Mouse (Mus musculus): ENCODE measurements at regions not wholly inside any gene's neighbourhood (a gene's known extent, or its start where the extent isn't known, plus 50 kb on each side); places are given as distances from the start of the nearest gene placed in this dataset.

- WGBS = 54% methylated on average over 7 of the region's 7 CpGs
- Histone ChIP-seq H3K4me2 (no peak overlapping the region), H3K4me1 (ENCODE audit: control insufficient read depth, insufficient read depth, low read length) (no peaks in the 10 kb centered on the region), H3K36me3 (ENCODE audit: control insufficient read depth, insufficient read depth, low read length) (no peaks in the 10 kb centered on the region), H3K4me3 (ENCODE audit: low read depth, low read length) (no peak overlapping the region), H3K9me3 (ENCODE audit: control insufficient read depth, low read length) (no peaks in the 10 kb centered on the region), H3K27me3 (ENCODE audit: control insufficient read depth, insufficient read depth, low read length) (no peaks in the 10 kb centered on the region), H3K9ac (ENCODE audit: low read length) (no peak overlapping the region), H3K27ac (ENCODE audit: low read depth, low read length) (no peak overlapping the region)
- DNase-seq (ENCODE audit: low spot score, missing footprints) = no peak
- ATAC-seq (ENCODE audit: low FRiP score) = no peak
Observed at GRCm38 (mm10) chr10:100746151-100746550, 155.9 kb downstream of the 1700017N19Rik start.

GRCm38 (mm10) chr10:100754957-100755356, 164.7 kb downstream of the 1700017N19Rik start:
- ATAC-seq (ENCODE audit: low FRiP score) (no peak), DNase-seq (ENCODE audit: low spot score, missing footprints) (no peak)
- Histone ChIP-seq H3K27me3 (ENCODE audit: control insufficient read depth, insufficient read depth, low read length) (no peaks in the 10 kb centered on the region), H3K9me3 (ENCODE audit: control insufficient read depth, low read length) (no peaks in the 10 kb centered on the region), H3K4me2 (no peak overlapping the region), H3K9ac (ENCODE audit: low read length) (no peak overlapping the region), H3K36me3 (ENCODE audit: control insufficient read depth, insufficient read depth, low read length) (no peaks in the 10 kb centered on the region), H3K4me1 (ENCODE audit: control insufficient read depth, insufficient read depth, low read length) (no peaks in the 10 kb centered on the region), H3K27ac (ENCODE audit: low read depth, low read length) (no peak overlapping the region), H3K4me3 (ENCODE audit: low read depth, low read length) (no peak overlapping the region)
- 74% methylated on average over 5 of the region's 5 CpGs for WGBS

GRCm38 (mm10) chr10:100774252-100774651, 184.0 kb downstream of the 1700017N19Rik start:
- Histone ChIP-seq H3K4me3 (ENCODE audit: low read depth, low read length) (no peak overlapping the region), H3K4me1 (ENCODE audit: control insufficient read depth, insufficient read depth, low read length) (no peaks in the 10 kb centered on the region), H3K9ac (ENCODE audit: low read length) (no peak overlapping the region), H3K27me3 (ENCODE audit: control insufficient read depth, insufficient read depth, low read length) (no peaks in the 10 kb centered on the region), H3K4me2 (no peak overlapping the region), H3K27ac (ENCODE audit: low read depth, low read length) (no peak overlapping the region), H3K36me3 (ENCODE audit: control insufficient read depth, insufficient read depth, low read length) (no peaks in the 10 kb centered on the region), H3K9me3 (ENCODE audit: control insufficient read depth, low read length) (no peaks in the 10 kb centered on the region)
- ATAC-seq (ENCODE audit: low FRiP score) (no peak), DNase-seq (ENCODE audit: low spot score, missing footprints) (no peak)

- no peak overlapping the region for H3K4me2 ChIP-seq
- H3K27me3 ChIP-seq (ENCODE audit: control insufficient read depth, insufficient read depth, low read length) = no peaks in the 10 kb centered on the region
- no peak overlapping the region for H3K4me3 ChIP-seq (ENCODE audit: low read depth, low read length)
- H3K27ac ChIP-seq (ENCODE audit: low read depth, low read length) = no peak overlapping the region
- no peaks in the 10 kb centered on the region for H3K36me3 ChIP-seq (ENCODE audit: control insufficient read depth, insufficient read depth, low read length)
- WGBS = 69% methylated on average over 3 of the region's 3 CpGs
- H3K4me1 ChIP-seq (ENCODE audit: control insufficient read depth, insufficient read depth, low read length) = no peaks in the 10 kb centered on the region
- DNase-seq (ENCODE audit: low spot score, missing footprints) (no peak), ATAC-seq (ENCODE audit: low FRiP score) (no peak)
- H3K9ac ChIP-seq (ENCODE audit: low read length) = no peak overlapping the region
- H3K9me3 ChIP-seq (ENCODE audit: control insufficient read depth, low read length) = no peaks in the 10 kb centered on the region
Observed at GRCm38 (mm10) chr10:100792166-100792565, 201.9 kb downstream of the 1700017N19Rik start.

- Histone ChIP-seq H3K4me3 (ENCODE audit: low read depth, low read length) (no peak overlapping the region), H3K27me3 (ENCODE audit: control insufficient read depth, insufficient read depth, low read length) (no peaks in the 10 kb centered on the region), H3K9me3 (ENCODE audit: control insufficient read depth, low read length) (no peaks in the 10 kb centered on the region), H3K27ac (ENCODE audit: low read depth, low read length) (no peak overlapping the region), H3K4me2 (no peak overlapping the region), H3K4me1 (ENCODE audit: control insufficient read depth, insufficient read depth, low read length) (no peaks in the 10 kb centered on the region), H3K36me3 (ENCODE audit: control insufficient read depth, insufficient read depth, low read length) (no peaks in the 10 kb centered on the region), H3K9ac (ENCODE audit: low read length) (no peak overlapping the region)
- DNase-seq (ENCODE audit: low spot score, missing footprints) = no peak
- no peak for ATAC-seq (ENCODE audit: low FRiP score)
- 73% methylated on average over 4 of the region's 4 CpGs for WGBS
Observed at GRCm38 (mm10) chr10:100792569-100792968, 202.3 kb downstream of the 1700017N19Rik start.

- ATAC-seq (ENCODE audit: low FRiP score) = no peak
- Histone ChIP-seq H3K36me3 (ENCODE audit: control insufficient read depth, insufficient read depth, low read length) (no peaks in the 10 kb centered on the region), H3K27ac (ENCODE audit: low read depth, low read length) (no peak overlapping the region), H3K9ac (ENCODE audit: low read length) (no peak overlapping the region), H3K9me3 (ENCODE audit: control insufficient read depth, low read length) (no peaks in the 10 kb centered on the region), H3K4me1 (ENCODE audit: control insufficient read depth, insufficient read depth, low read length) (no peaks in the 10 kb centered on the region), H3K27me3 (ENCODE audit: control insufficient read depth, insufficient read depth, low read length) (no peaks in the 10 kb centered on the region), H3K4me2 (no peak overlapping the region), H3K4me3 (ENCODE audit: low read depth, low read length) (no peak overlapping the region)
- 78% methylated on average over 6 of the region's 6 CpGs for WGBS
- DNase-seq (ENCODE audit: low spot score, missing footprints) = peak; percentile 84
Observed at GRCm38 (mm10) chr10:100795215-100795972, 205.1 kb downstream of the 1700017N19Rik start.

- Histone ChIP-seq H3K9me3 (ENCODE audit: control insufficient read depth, low read length) (no peaks in the 10 kb centered on the region), H3K4me1 (ENCODE audit: control insufficient read depth, insufficient read depth, low read length) (no peaks in the 10 kb centered on the region), H3K36me3 (ENCODE audit: control insufficient read depth, insufficient read depth, low read length) (no peaks in the 10 kb centered on the region), H3K27ac (ENCODE audit: low read depth, low read length) (no peak overlapping the region), H3K4me3 (ENCODE audit: low read depth, low read length) (no peak overlapping the region), H3K9ac (ENCODE audit: low read length) (no peak overlapping the region), H3K4me2 (no peak overlapping the region), H3K27me3 (ENCODE audit: control insufficient read depth, insufficient read depth, low read length) (no peaks in the 10 kb centered on the region)
- no peak for ATAC-seq (ENCODE audit: low FRiP score)
- no peak for DNase-seq (ENCODE audit: low spot score, missing footprints)
- WGBS = 85% methylated on average over 2 of the region's 2 CpGs
Observed at GRCm38 (mm10) chr10:100811639-100812038, 221.4 kb downstream of the 1700017N19Rik start.

- Histone ChIP-seq H3K4me2 (no peak overlapping the region), H3K36me3 (ENCODE audit: control insufficient read depth, insufficient read depth, low read length) (no peaks in the 10 kb centered on the region), H3K9me3 (ENCODE audit: control insufficient read depth, low read length) (no peaks in the 10 kb centered on the region), H3K27me3 (ENCODE audit: control insufficient read depth, insufficient read depth, low read length) (no peaks in the 10 kb centered on the region), H3K9ac (ENCODE audit: low read length) (no peak overlapping the region), H3K27ac (ENCODE audit: low read depth, low read length) (no peak overlapping the region), H3K4me3 (ENCODE audit: low read depth, low read length) (no peak overlapping the region), H3K4me1 (ENCODE audit: control insufficient read depth, insufficient read depth, low read length) (no peaks in the 10 kb centered on the region)
- ATAC-seq (ENCODE audit: low FRiP score) (no peak), DNase-seq (ENCODE audit: low spot score, missing footprints) (no peak)
- WGBS = 74% methylated on average over 4 of the region's 4 CpGs
Observed at GRCm38 (mm10) chr10:100834794-100835193, 244.5 kb downstream of the 1700017N19Rik start.

GRCm38 (mm10) chr10:100853213-100853612, 262.9 kb downstream of the 1700017N19Rik start:
- Histone ChIP-seq H3K27ac (ENCODE audit: low read depth, low read length) (no peak overlapping the region), H3K36me3 (ENCODE audit: control insufficient read depth, insufficient read depth, low read length) (no peaks in the 10 kb centered on the region), H3K27me3 (ENCODE audit: control insufficient read depth, insufficient read depth, low read length) (no peaks in the 10 kb centered on the region), H3K4me2 (no peak overlapping the region), H3K4me1 (ENCODE audit: control insufficient read depth, insufficient read depth, low read length) (no peaks in the 10 kb centered on the region), H3K9me3 (ENCODE audit: control insufficient read depth, low read length) (no peaks in the 10 kb centered on the region), H3K9ac (ENCODE audit: low read length) (no peak overlapping the region), H3K4me3 (ENCODE audit: low read depth, low read length) (no peak overlapping the region)
- DNase-seq (ENCODE audit: low spot score, missing footprints) = no peak
- no peak for ATAC-seq (ENCODE audit: low FRiP score)

Data from midbrain, embryonic 11.5 days (tissue).